ENCODE assay signal across 11 mouse cellular contexts in the genomic region with DNA sequence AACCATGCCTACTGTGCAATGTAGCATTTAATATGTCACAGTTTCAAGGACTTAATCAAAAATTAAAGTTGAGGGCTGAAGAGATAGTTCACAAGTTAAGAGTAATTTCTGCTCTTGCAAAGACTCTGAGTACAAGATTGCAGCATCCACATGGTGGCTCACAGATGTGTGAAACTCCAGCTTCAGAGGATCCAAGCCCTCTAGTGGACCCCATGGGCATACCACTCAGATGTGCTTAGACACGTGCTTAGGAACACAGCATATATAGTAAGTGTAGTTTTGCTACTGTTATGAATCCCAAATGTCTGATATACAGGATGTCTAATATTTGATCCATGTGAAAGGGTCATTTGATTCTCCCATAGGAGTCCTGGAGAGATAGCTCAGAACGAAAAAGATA. TPM values are rescaled to one million over a fixed set of nuclear protein-coding genes. Genes with fewer than 3 reads are reported as not detected.
DNase-seq lines count a peak whose midpoint lies in the region; ATAC-seq and TF ChIP-seq lines count a peak whose summit lies in the region.
"Had no signal": no experiment of that assay in that cellular context is flagged by ENCODE, and none has a peak within 500 bp of the region (broad histone marks: within the 10 kb centered on the region; RNA-seq: fewer than 3 reads in every experiment).

No protein-coding gene starts in this region.

- H3K9ac ChIP-seq in liver, embryonic 14.5 days (replicated peaks), result no peak overlapping the region
- no peak overlapping the region for H3K9ac ChIP-seq in liver, embryonic 12.5 days
- H3K9ac ChIP-seq in forebrain, embryonic 15.5 days (replicated peaks), result no peak overlapping the region
- H3K9ac ChIP-seq: embryonic facial prominence, embryonic 15.5 days; heart, embryonic 13.5 days had no signal

- no peak overlapping the region for H3K4me3 ChIP-seq in liver, embryonic 14.5 days (ENCODE audit: insufficient read depth in 1 of 2, low read depth in 2 of 2, low read length in 2 of 2)
- no peak overlapping the region for H3K4me3 ChIP-seq in liver, embryonic 12.5 days
- no peak overlapping the region for H3K4me3 ChIP-seq in G1E (ENCODE audit: low read depth, low read length)
- H3K4me3 ChIP-seq in forebrain, embryonic 15.5 days, result no peak overlapping the region
- H3K4me3 ChIP-seq: embryonic facial prominence, embryonic 15.5 days; heart, embryonic 13.5 days had no signal

- no peaks in the 10 kb centered on the region for H3K27me3 ChIP-seq in liver, embryonic 14.5 days (ENCODE audit: control insufficient read depth, insufficient read depth, low read length)
- no peaks in the 10 kb centered on the region for H3K27me3 ChIP-seq in liver, embryonic 12.5 days (replicated peaks)
- no peaks in the 10 kb centered on the region for H3K27me3 ChIP-seq in G1E (ENCODE audit: insufficient read depth, low read length)
- H3K27me3 ChIP-seq in splenic B cell, adult 2 months (ENCODE audit: control insufficient read depth, insufficient read depth, low read length, poor library complexity, severe bottlenecking), result no peaks in the 10 kb centered on the region
- H3K27me3 ChIP-seq in forebrain, embryonic 15.5 days, result no peaks in the 10 kb centered on the region
- H3K27me3 ChIP-seq: embryonic facial prominence, embryonic 15.5 days; heart, embryonic 13.5 days had no signal

- H3K4me2 ChIP-seq in liver, embryonic 14.5 days (ENCODE audit: low read depth), result no peak overlapping the region
- H3K4me2 ChIP-seq in liver, embryonic 12.5 days, result no peak overlapping the region
- no peak overlapping the region for H3K4me2 ChIP-seq in forebrain, embryonic 15.5 days (replicated peaks)
- H3K4me2 ChIP-seq: embryonic facial prominence, embryonic 15.5 days; heart, embryonic 13.5 days had no signal

- TF ChIP-seq EP300 in liver, embryonic 14.5 days (IDR thresholded peaks at IDR 0.05; ENCODE audit: low read depth), result no peak

- no peak for ATAC-seq in liver, embryonic 14.5 days (ENCODE audit: insufficient read depth)
- ATAC-seq in liver, embryonic 12.5 days, result no peak
- peak; percentile 22; the same call in 1 of the 2 replicates for ATAC-seq in G1E (ENCODE audit: extremely low read depth, insufficient number of reproducible peaks, low FRiP score, poor library complexity, severe bottlenecking)
- no peak for ATAC-seq in forebrain, embryonic 15.5 days (replicated peaks)

- no peaks in the 10 kb centered on the region for H3K4me1 ChIP-seq in liver, embryonic 14.5 days (replicated peaks; ENCODE audit: control insufficient read depth in 2 of 2, insufficient read depth in 2 of 2, low read length in 1 of 2)
- H3K4me1 ChIP-seq in liver, embryonic 12.5 days, result no peaks in the 10 kb centered on the region
- no peaks in the 10 kb centered on the region for H3K4me1 ChIP-seq in G1E (ENCODE audit: insufficient read depth, low read depth, low read length)
- H3K4me1 ChIP-seq in forebrain, embryonic 15.5 days, result no peaks in the 10 kb centered on the region
- H3K4me1 ChIP-seq: embryonic facial prominence, embryonic 15.5 days; heart, embryonic 13.5 days had no signal

- H3K36me3 ChIP-seq in liver, embryonic 14.5 days (replicated peaks; ENCODE audit: control insufficient read depth, insufficient read depth, low read depth), result no peaks in the 10 kb centered on the region
- no peaks in the 10 kb centered on the region for H3K36me3 ChIP-seq in liver, embryonic 12.5 days
- H3K36me3 ChIP-seq in G1E (replicated peaks), result no peaks in the 10 kb centered on the region
- H3K36me3 ChIP-seq in splenic B cell, adult 2 months (ENCODE audit: control insufficient read depth, insufficient read depth, low read length, poor library complexity, severe bottlenecking), result no peaks in the 10 kb centered on the region
- H3K36me3 ChIP-seq in forebrain, embryonic 15.5 days, result no peaks in the 10 kb centered on the region
- H3K36me3 ChIP-seq: embryonic facial prominence, embryonic 15.5 days; heart, embryonic 13.5 days had no signal

- peak; percentile 46 for TF ChIP-seq CTCF in liver, embryonic 14.5 days (IDR thresholded peaks at IDR 0.05; ENCODE audit: low read depth)
- TF ChIP-seq CTCF in G1E (IDR thresholded peaks at IDR 0.05; ENCODE audit: low read depth, low read length), result peak; percentile 32

- DNase-seq in liver, embryonic 14.5 days (ENCODE audit: low read depth in 3 of 3, low spot score in 3 of 3), result peak in 1 of 3 experiments; percentile 5
- no peak for DNase-seq in G1E (ENCODE audit: low spot score)
- peak; percentile 66 for DNase-seq in embryo, embryonic 10.5 days (ENCODE audit: low spot score)
- DNase-seq in splenic B cell, adult 2 months (ENCODE audit: low read depth, low spot score), result peak; percentile 15
- no peak for DNase-seq in urinary bladder, adult 18-20 months (ENCODE audit: low spot score in 2 of 2)
- no peak for DNase-seq in right cerebral cortex, adult 18-20 months
- DNase-seq: lung, postnatal 36 days had no signal

- no peaks in the 10 kb centered on the region for H3K9me3 ChIP-seq in liver, embryonic 14.5 days (ENCODE audit: control insufficient read depth, low read length)
- H3K9me3 ChIP-seq in liver, embryonic 12.5 days (replicated peaks), result no peaks in the 10 kb centered on the region
- no peaks in the 10 kb centered on the region for H3K9me3 ChIP-seq in G1E (replicated peaks)
- H3K9me3 ChIP-seq in forebrain, embryonic 15.5 days, result no peaks in the 10 kb centered on the region
- H3K9me3 ChIP-seq: embryonic facial prominence, embryonic 15.5 days; heart, embryonic 13.5 days had no signal

- H3K27ac ChIP-seq in liver, embryonic 14.5 days, result no peak overlapping the region
- no peak overlapping the region for H3K27ac ChIP-seq in liver, embryonic 12.5 days
- H3K27ac ChIP-seq in forebrain, embryonic 15.5 days (replicated peaks), result no peak overlapping the region
- H3K27ac ChIP-seq: embryonic facial prominence, embryonic 15.5 days; heart, embryonic 13.5 days had no signal

- 32% methylated on average over 2 of the region's 2 CpGs for WGBS in liver, embryonic 14.5 days (ENCODE audit: insufficient replicate concordance)
- 45% methylated on average over 2 of the region's 2 CpGs for WGBS in liver, embryonic 12.5 days (ENCODE audit: insufficient replicate concordance)
- 57% methylated on average over 2 of the region's 2 CpGs for WGBS in forebrain, embryonic 15.5 days

RNA-seq across cellular contexts. Expression of gene Mad2l1, which starts 55.0 kb away (rescaled TPM):
- polyA plus RNA-seq in liver, embryonic 14.5 days (2012; rRNA removed), result 28.4 and 49.3 TPM in 2 replicates
- 95.0 and 97.2 TPM in 2 replicates for polyA plus RNA-seq in liver, embryonic 14.5 days (2014; fragmentation: Nextera tagmentation; extraction: Ambion mirVana)
- 94.1 and 94.4 TPM in 2 replicates for polyA plus RNA-seq in liver, embryonic 12.5 days (2016; fragmentation: Nextera tagmentation; extraction: Ambion mirVana)
- total RNA-seq in G1E (2014; fragmentation: Nextera tagmentation), result 233 TPM in 2 replicates
- 137 and 159 TPM in 2 replicates for total RNA-seq in G1E (2017)
- polyA plus RNA-seq in G1E (2012), result 6.0 and 7.9 TPM in 2 replicates
- 44.3 and 47.7 TPM in 2 replicates for polyA plus RNA-seq in forebrain, embryonic 15.5 days (2015; fragmentation: Nextera tagmentation; extraction: Ambion mirVana)

Comparison
In these comparisons a context has a peak if more than half of its experiments do, and no peak if none do; other contexts are left out.
1. DNase-seq: peak in embryo, embryonic 10.5 days (single experiment) and splenic B cell, adult 2 months (single experiment); none in G1E (single experiment), urinary bladder, adult 18-20 months (0 of 2) and right cerebral cortex, adult 18-20 months (single experiment).